Mouse (Mus musculus): ENCODE results near the gene Nrg3. TPM values are rescaled to one million over a fixed set of nuclear protein-coding genes. Genes with fewer than 3 reads are reported as not detected.

The Nrg3 gene
- total RNA-seq, 2 experiments from 2014 or later: 7.0 to 7.5 TPM

- no peak for DNase-seq (ENCODE audit: low spot score in 2 of 2)
These were observed 1152.1 kb downstream of the Nrg3 start for GRCm38 (mm10) chr14:38320619-38321340.

Small RNA genes lying within 50 kb of the gene (microRNA-seq; reads per million reads assigned to microRNA genes)
- gene Gm27332: not detected

All from adrenal gland, postnatal 4 days (tissue).